Mouse (Mus musculus): ENCODE measurements at regions not wholly inside any gene's neighbourhood (a gene's known extent, or its start where the extent isn't known, plus 50 kb on each side); places are given as distances from the start of the nearest gene placed in this dataset.

- no peak for DNase-seq (ENCODE audit: low spot score in 2 of 2)
Observed at GRCm38 (mm10) chr9:62590407-62591195, 53.8 kb upstream of the Coro2b start.

DNA sequence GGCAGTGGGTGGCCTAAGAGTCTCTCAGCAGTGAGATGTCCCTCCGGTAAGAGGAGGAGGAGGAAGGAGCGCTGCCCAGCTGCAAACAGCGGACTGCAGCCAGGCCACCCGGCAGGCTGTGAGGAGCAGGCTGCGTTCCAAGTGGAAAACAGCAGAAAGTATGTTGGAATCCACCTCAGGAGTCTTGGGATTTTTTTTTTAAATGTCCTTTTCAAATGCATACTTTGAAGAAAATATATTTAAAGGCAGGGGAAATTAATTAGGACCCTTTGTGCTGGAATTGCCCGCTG is 54.3 kb upstream of the Coro2b start:
- DNase-seq (ENCODE audit: low spot score in 2 of 2), result no peak

- no peak for DNase-seq (ENCODE audit: low spot score in 2 of 2)
Observed at GRCm38 (mm10) chr9:62598056-62598455, 61.2 kb upstream of the Coro2b start.

GRCm38 (mm10) chr9:62598956-62599355 is 62.1 kb upstream of the Coro2b start:
- peak in 1 of 2 experiments; percentile 3 for DNase-seq (ENCODE audit: low spot score in 2 of 2)

GRCm38 (mm10) chr9:62610526-62610925 is 67.1 kb upstream of the Itga11 start:
- DNase-seq (ENCODE audit: low spot score in 2 of 2), result no peak

DNA sequence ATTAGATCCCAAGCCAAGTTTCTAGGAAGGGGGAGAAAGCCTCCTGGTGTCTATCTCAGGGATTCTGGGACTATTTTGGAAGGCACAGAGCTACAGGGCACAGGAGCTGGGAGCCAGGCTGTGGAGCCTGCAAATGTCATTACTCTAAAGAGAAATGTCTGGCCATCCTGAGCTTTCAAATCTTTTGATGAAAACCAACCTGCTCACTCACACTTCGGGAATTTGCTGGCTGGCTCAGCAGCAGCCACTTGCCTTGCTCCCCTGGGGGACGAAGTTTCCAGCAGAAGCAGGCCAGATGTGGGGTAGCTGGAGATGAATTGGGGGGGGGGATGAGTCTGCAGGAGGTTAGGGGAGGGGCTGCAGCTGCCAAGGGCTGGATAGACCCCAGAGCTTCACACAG is 66.2 kb upstream of the Itga11 start:
- DNase-seq (ENCODE audit: low spot score in 2 of 2), result no peak

GRCm38 (mm10) chr9:62613053-62613452 is 64.6 kb upstream of the Itga11 start:
- DNase-seq (ENCODE audit: low spot score in 2 of 2), result no peak

- DNase-seq (ENCODE audit: low spot score in 2 of 2), result no peak
Observed at GRCm38 (mm10) chr9:62613806-62614205, 63.8 kb upstream of the Itga11 start.

DNA sequence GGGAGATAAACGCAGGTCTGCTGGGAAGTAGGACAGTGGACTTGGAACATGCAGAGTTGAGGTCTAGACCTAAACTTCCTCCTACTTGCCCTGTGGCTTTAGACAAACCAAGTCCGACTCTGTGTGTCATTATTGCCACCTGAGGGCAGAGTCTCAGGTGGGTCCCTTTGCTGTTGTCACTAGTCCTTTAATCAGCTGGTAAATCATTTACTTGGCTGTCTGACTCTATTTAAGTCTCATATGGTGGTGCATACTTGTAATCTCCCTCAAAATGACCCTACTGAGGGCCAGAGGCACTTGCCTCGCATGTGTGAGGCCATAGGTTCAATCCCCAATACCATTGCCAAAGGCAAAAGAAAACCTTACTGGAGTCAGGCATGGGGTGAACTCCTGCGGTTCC is 62.7 kb upstream of the Itga11 start:
- no peak for DNase-seq (ENCODE audit: low spot score in 2 of 2)

DNA sequence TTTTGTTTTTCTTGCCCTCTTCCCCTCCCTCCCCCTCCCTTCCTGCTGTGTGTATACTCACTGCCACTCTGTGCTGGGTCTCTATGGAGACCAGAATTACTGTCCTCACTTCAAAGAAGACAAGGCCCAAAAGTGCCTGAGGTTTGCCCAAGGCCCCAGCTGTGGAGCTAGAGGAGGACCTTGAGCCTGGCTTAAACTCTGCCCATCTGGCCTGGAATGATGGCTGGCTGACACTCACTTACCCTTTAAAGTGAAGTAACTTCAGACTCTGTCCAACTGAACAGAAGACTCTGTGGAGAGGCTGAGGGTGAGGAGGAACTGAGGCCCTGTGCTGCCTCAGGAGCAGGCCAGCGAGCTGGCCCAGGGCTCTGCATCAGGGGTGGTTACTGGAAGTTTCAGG is 61.8 kb upstream of the Itga11 start:
- no peak for DNase-seq (ENCODE audit: low spot score in 2 of 2)

GRCm38 (mm10) chr9:62618994-62619393 is 58.6 kb upstream of the Itga11 start:
- DNase-seq (ENCODE audit: low spot score in 2 of 2), result no peak

DNA sequence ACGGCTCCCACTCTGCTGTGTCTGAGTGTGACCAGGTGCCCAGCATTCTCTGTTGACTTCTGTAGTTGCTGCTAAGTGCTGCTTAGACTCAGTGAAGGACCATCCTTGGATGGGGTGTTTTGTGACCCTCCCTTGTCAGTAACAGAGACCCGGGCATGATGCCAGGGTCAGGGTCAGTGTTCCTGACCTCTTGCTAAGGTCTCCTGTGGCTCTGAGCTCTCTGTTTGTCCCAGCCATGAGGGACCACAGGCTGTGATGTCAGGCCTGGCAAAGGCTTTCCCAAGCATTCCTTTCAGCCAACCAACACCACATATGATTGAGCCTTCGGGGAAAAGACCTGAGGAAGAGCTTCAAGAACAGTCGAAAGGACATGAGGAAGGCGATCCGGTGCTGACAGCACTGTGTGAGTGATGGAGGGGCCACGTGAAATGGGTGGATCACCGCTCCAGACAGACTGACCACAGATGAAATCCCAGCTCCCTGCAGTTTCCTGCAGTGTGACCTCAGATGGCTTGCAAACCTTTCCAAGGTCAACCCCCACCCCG is 56.7 kb upstream of the Itga11 start:
- DNase-seq (ENCODE audit: low spot score in 2 of 2), result no peak

GRCm38 (mm10) chr9:62622106-62622505 is 55.5 kb upstream of the Itga11 start:
- DNase-seq (ENCODE audit: low spot score in 2 of 2), result no peak

DNA sequence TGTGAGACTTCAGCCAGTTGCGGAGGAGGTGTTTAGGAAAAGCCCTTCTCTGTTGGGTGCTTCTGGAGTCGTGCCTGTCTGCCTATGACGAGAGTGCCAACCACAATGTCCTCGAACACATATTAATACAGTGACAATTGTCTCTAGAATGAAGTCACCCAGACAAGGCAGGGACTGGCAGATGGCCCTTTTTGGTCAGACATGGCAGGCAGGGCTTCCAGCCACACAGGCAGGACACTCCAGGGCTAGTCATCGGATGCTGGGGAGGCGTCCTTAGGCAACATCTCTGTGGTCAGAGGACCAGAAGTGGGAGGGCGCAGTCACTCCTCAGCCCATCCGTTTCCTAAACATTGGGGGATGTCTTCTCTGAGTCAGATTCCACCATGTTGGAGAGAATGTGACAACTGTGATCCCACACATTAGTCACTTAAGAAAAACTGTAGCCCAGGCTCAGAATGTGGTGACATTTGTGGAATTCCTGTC is 53.0 kb upstream of the Itga11 start:
- DNase-seq (ENCODE audit: low spot score in 2 of 2), result peak in 1 of 2 experiments; percentile 8

DNA sequence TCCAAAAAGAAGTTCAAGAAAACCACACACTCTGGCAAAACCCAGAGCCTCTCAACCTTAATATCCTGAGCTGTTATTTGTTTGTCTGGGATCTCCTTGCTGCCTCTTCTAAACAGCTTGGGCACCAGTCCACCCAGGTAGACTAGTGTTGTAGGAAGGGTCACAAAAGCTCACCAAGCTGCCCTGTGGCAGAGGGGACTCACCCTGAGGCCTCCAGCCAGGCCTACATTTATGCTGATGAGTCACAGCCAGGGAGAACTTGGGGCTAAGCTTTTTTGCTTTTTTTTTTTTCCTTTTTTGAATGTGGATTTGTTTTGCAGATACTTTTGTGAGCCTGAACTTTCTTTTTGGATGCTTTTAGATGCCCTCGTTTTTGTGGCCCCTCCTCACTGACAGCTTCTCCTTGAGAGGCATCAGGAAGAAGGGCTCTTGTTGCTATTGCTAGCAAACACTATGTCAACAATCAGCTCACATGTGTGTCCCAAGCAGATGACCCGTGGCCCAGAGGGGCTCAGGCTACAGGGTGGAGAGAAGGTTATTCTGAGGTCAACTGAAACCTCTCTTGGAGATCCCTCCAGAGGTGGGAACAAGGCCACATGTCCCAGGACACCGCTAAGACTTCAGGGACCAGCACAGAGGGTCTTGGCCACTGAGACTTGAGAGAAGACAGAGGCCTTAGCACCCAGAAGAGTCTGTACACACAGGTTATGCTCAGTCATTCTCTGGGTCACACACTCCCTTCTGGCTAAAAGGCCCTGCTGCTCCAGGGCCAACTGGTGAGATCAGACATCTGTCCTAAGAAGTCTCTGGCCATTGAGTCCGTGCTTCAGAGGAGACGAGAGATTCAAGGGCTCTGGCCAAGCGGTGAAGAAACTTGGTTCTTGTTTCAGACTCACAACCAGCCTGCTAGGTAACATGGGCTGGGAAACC is 50.3 kb upstream of the Itga11 start:
- no peak for DNase-seq (ENCODE audit: low spot score in 2 of 2)

Measured in layer of hippocampus, postnatal 10 days (tissue).